11 mouse cellular contexts compared by ENCODE assay signal in genomic region chr11:23259073-23259472, GRCm38 (mm10). TPM values are rescaled to one million over a fixed set of nuclear protein-coding genes. Genes with fewer than 3 reads are reported as not detected.
DNase-seq lines count a peak whose midpoint lies in the region; ATAC-seq and TF ChIP-seq lines count a peak whose summit lies in the region.
"Had no signal": no experiment of that assay in that cellular context is flagged by ENCODE, and none has a peak within 500 bp of the region (broad histone marks: within the 10 kb centered on the region; RNA-seq: fewer than 3 reads in every experiment).

No protein-coding gene starts in this region.

- H3K9ac ChIP-seq in forebrain, embryonic 13.5 days: no peak overlapping the region
- H3K9ac ChIP-seq in forebrain, embryonic 11.5 days (ENCODE audit: low read length): no peak overlapping the region
- no peak overlapping the region for H3K9ac ChIP-seq in kidney, embryonic 16.5 days (replicated peaks; ENCODE audit: low read length)
- H3K9ac ChIP-seq in embryonic facial prominence, embryonic 14.5 days (ENCODE audit: low read depth, low read length): no peak overlapping the region
- no peak overlapping the region for H3K9ac ChIP-seq in liver, postnatal 0 days (replicated peaks)
- H3K9ac ChIP-seq: hindbrain, embryonic 15.5 days had no signal

- WGBS in forebrain, embryonic 13.5 days: 95% methylated on average over 4 of the region's 4 CpGs
- 92% methylated on average over 4 of the region's 4 CpGs for WGBS in forebrain, embryonic 11.5 days
- WGBS in kidney, embryonic 16.5 days: 91% methylated on average over 4 of the region's 4 CpGs
- 93% methylated on average over 4 of the region's 4 CpGs for WGBS in embryonic facial prominence, embryonic 14.5 days
- WGBS in liver, postnatal 0 days (ENCODE audit: insufficient replicate concordance): 78% methylated on average over 4 of the region's 4 CpGs

- H3K36me3 ChIP-seq in forebrain, embryonic 13.5 days (ENCODE audit: poor library complexity, severe bottlenecking): peaks cover 20% of the 10 kb centered on the region
- peaks cover 4% of the 10 kb centered on the region; the same call in 1 of the 2 replicates for H3K36me3 ChIP-seq in forebrain, embryonic 11.5 days (ENCODE audit: control insufficient read depth, insufficient read depth, low read length)
- peaks cover 22% of the 10 kb centered on the region for H3K36me3 ChIP-seq in kidney, embryonic 16.5 days (ENCODE audit: insufficient read depth, low read length)
- H3K36me3 ChIP-seq in embryonic facial prominence, embryonic 14.5 days (ENCODE audit: control insufficient read depth, insufficient read depth, low read length): peaks cover 28% of the 10 kb centered on the region
- H3K36me3 ChIP-seq in liver, postnatal 0 days (replicated peaks; ENCODE audit: insufficient read depth, low read length): peaks cover 13% of the 10 kb centered on the region

- no peak overlapping the region for H3K27ac ChIP-seq in forebrain, embryonic 13.5 days
- H3K27ac ChIP-seq in forebrain, embryonic 11.5 days (ENCODE audit: low read depth, low read length): no peak overlapping the region
- no peak overlapping the region for H3K27ac ChIP-seq in kidney, embryonic 16.5 days (ENCODE audit: low read length)
- no peak overlapping the region for H3K27ac ChIP-seq in embryonic facial prominence, embryonic 14.5 days (replicated peaks; ENCODE audit: low read depth, low read length)
- H3K27ac ChIP-seq in liver, postnatal 0 days (ENCODE audit: low read depth): no peak overlapping the region
- H3K27ac ChIP-seq: hindbrain, embryonic 15.5 days had no signal

- no peak for ATAC-seq in forebrain, embryonic 13.5 days
- no peak for ATAC-seq in forebrain, embryonic 11.5 days (replicated peaks; ENCODE audit: low FRiP score)
- no peak for ATAC-seq in kidney, embryonic 16.5 days (ENCODE audit: low FRiP score, low TSS enrichment)
- no peak for ATAC-seq in embryonic facial prominence, embryonic 14.5 days (ENCODE audit: low read depth)
- ATAC-seq in liver, postnatal 0 days: no peak

- no peak for TF ChIP-seq EP300 in liver, postnatal 0 days (IDR thresholded peaks at IDR 0.05; ENCODE audit: low read depth)

- no peaks in the 10 kb centered on the region for H3K9me3 ChIP-seq in forebrain, embryonic 13.5 days (replicated peaks)
- H3K9me3 ChIP-seq in forebrain, embryonic 11.5 days (ENCODE audit: control insufficient read depth, low read length): no peaks in the 10 kb centered on the region
- no peaks in the 10 kb centered on the region for H3K9me3 ChIP-seq in kidney, embryonic 16.5 days (ENCODE audit: low read length)
- H3K9me3 ChIP-seq in embryonic facial prominence, embryonic 14.5 days (ENCODE audit: control insufficient read depth, low read length): no peaks in the 10 kb centered on the region
- no peaks in the 10 kb centered on the region for H3K9me3 ChIP-seq in liver, postnatal 0 days (ENCODE audit: low read length)
- H3K9me3 ChIP-seq: hindbrain, embryonic 15.5 days had no signal

- peaks cover 30% of the 10 kb centered on the region for H3K4me1 ChIP-seq in forebrain, embryonic 13.5 days
- H3K4me1 ChIP-seq in forebrain, embryonic 11.5 days (replicated peaks; ENCODE audit: control insufficient read depth, insufficient read depth, low read length): peaks cover 2% of the 10 kb centered on the region; the same call in 1 of the 2 replicates
- H3K4me1 ChIP-seq in kidney, embryonic 16.5 days (ENCODE audit: insufficient read depth, low read length): peaks cover 21% of the 10 kb centered on the region; the same call in 1 of the 2 replicates
- H3K4me1 ChIP-seq in embryonic facial prominence, embryonic 14.5 days (ENCODE audit: control insufficient read depth, insufficient read depth, low read length): peaks cover 16% of the 10 kb centered on the region; the same call in 1 of the 2 replicates
- peaks cover 31% of the 10 kb centered on the region for H3K4me1 ChIP-seq in liver, postnatal 0 days (ENCODE audit: insufficient read depth)

- H3K4me2 ChIP-seq in forebrain, embryonic 13.5 days: peak overlapping the region; percentile 32
- H3K4me2 ChIP-seq in forebrain, embryonic 11.5 days (ENCODE audit: low read depth, low read length, severe bottlenecking): no peak overlapping the region
- peak overlapping the region; percentile 30 for H3K4me2 ChIP-seq in kidney, embryonic 16.5 days (replicated peaks; ENCODE audit: low read depth, low read length)
- H3K4me2 ChIP-seq in embryonic facial prominence, embryonic 14.5 days (ENCODE audit: low read depth, low read length): peak overlapping the region; percentile 93
- peak overlapping the region; percentile 18; the same call in 1 of the 2 replicates for H3K4me2 ChIP-seq in liver, postnatal 0 days (ENCODE audit: low read depth, low read length)

- no peaks in the 10 kb centered on the region for H3K27me3 ChIP-seq in forebrain, embryonic 13.5 days
- H3K27me3 ChIP-seq in forebrain, embryonic 11.5 days (ENCODE audit: control insufficient read depth, insufficient read depth, low read length): no peaks in the 10 kb centered on the region
- no peaks in the 10 kb centered on the region for H3K27me3 ChIP-seq in kidney, embryonic 16.5 days (ENCODE audit: insufficient read depth, low read length)
- H3K27me3 ChIP-seq in embryonic facial prominence, embryonic 14.5 days (replicated peaks; ENCODE audit: control insufficient read depth, insufficient read depth, low read length): no peaks in the 10 kb centered on the region
- H3K27me3 ChIP-seq in liver, postnatal 0 days (ENCODE audit: insufficient read depth, low read length): no peaks in the 10 kb centered on the region
- H3K27me3 ChIP-seq: hindbrain, embryonic 15.5 days had no signal

- 0 out of 2 replicates have a peak overlapping the region, but pooled peaks have one; percentile 19 for H3K4me3 ChIP-seq in forebrain, embryonic 13.5 days
- no peak overlapping the region for H3K4me3 ChIP-seq in forebrain, embryonic 11.5 days (ENCODE audit: low read depth, low read length)
- no peak overlapping the region for H3K4me3 ChIP-seq in kidney, embryonic 16.5 days (ENCODE audit: low read length)
- H3K4me3 ChIP-seq in embryonic facial prominence, embryonic 14.5 days (ENCODE audit: low read depth, low read length): peak overlapping the region; percentile 6; the same call in 1 of the 2 replicates
- no peak overlapping the region for H3K4me3 ChIP-seq in liver, postnatal 0 days (ENCODE audit: low read depth, low read length)
- H3K4me3 ChIP-seq: hindbrain, embryonic 15.5 days had no signal

- TF ChIP-seq CTCF in liver, postnatal 0 days (IDR thresholded peaks at IDR 0.05; ENCODE audit: low read depth): no peak

- DNase-seq in forebrain, embryonic 11.5 days (ENCODE audit: low spot score): no peak
- no peak for DNase-seq in kidney, adult 8-10 months
- DNase-seq in embryonic facial prominence, embryonic 14.5 days (ENCODE audit: low spot score): no peak
- no peak for DNase-seq in liver, postnatal 0 days
- DNase-seq in T-cell, adult 2 months (ENCODE audit: low spot score): no peak
- no peak for DNase-seq in adrenal gland, postnatal 10 days
- DNase-seq: cerebellum, postnatal 25 days; left cerebral cortex, postnatal 4 days had no signal

RNA-seq across cellular contexts. Expression of gene Xpo1, which starts 3.2 kb away (rescaled TPM):
- polyA plus RNA-seq in forebrain, embryonic 13.5 days (2015; fragmentation: Nextera tagmentation; extraction: Ambion mirVana): 91.5 and 101 TPM in 2 replicates
- polyA plus RNA-seq in forebrain, embryonic 11.5 days (2014; fragmentation: Nextera tagmentation; extraction: Ambion mirVana): 176 and 187 TPM in 2 replicates
- polyA plus RNA-seq in kidney, embryonic 16.5 days (2015; fragmentation: Nextera tagmentation; extraction: Ambion mirVana): 95.1 and 96.8 TPM in 2 replicates
- 102 and 118 TPM in 2 replicates for polyA plus RNA-seq in embryonic facial prominence, embryonic 14.5 days (2014; fragmentation: Nextera tagmentation; extraction: Ambion mirVana)
- 14.2 and 16.0 TPM in 2 replicates for polyA plus RNA-seq in liver, postnatal 0 days (2015; fragmentation: Nextera tagmentation; extraction: Ambion mirVana)
- 10 to 100 TPM; 61.9 to 70.0 TPM for total RNA-seq in adrenal gland, postnatal 10 days (2021)

RNA-seq across cellular contexts. Expression of gene Usp34, which starts 47.6 kb away (rescaled TPM):
- polyA plus RNA-seq in forebrain, embryonic 13.5 days (2015; fragmentation: Nextera tagmentation; extraction: Ambion mirVana): 27.1 and 29.8 TPM in 2 replicates
- polyA plus RNA-seq in forebrain, embryonic 11.5 days (2014; fragmentation: Nextera tagmentation; extraction: Ambion mirVana): 30.8 and 32.8 TPM in 2 replicates
- 22.4 and 22.5 TPM in 2 replicates for polyA plus RNA-seq in kidney, embryonic 16.5 days (2015; fragmentation: Nextera tagmentation; extraction: Ambion mirVana)
- 40.6 and 43.0 TPM in 2 replicates for polyA plus RNA-seq in embryonic facial prominence, embryonic 14.5 days (2014; fragmentation: Nextera tagmentation; extraction: Ambion mirVana)
- polyA plus RNA-seq in liver, postnatal 0 days (2015; fragmentation: Nextera tagmentation; extraction: Ambion mirVana): 5.6 and 6.6 TPM in 2 replicates
- 10 to 100 TPM; 48.2 to 63.2 TPM for total RNA-seq in adrenal gland, postnatal 10 days (2021)

Comparison
In these comparisons a context has a peak if more than half of its experiments do, and no peak if none do; other contexts are left out.
1. H3K4me3 ChIP-seq: peak in forebrain, embryonic 13.5 days (single experiment) and embryonic facial prominence, embryonic 14.5 days (single experiment); none in forebrain, embryonic 11.5 days (single experiment), kidney, embryonic 16.5 days (single experiment) and liver, postnatal 0 days (single experiment).